Mouse (Mus musculus) c-Kit-positive CD71-positive TER-119-negative erythroid progenitor cells, embryonic 14.5 days (primary cell): Measurements from ENCODE around the gene Dusp19.

Experiments used
- DNase-seq: peaks from one replicate; pipeline ENCODE4 v3.0.0-alpha.2; 2013; ENCODE audit warnings: low read depth

Dusp19 gene

GRCm38 (mm10) chr2:80616854-80617737, at the start of gene Dusp19, which contains the start of gene Nup35:
Gene Dusp19 (plus strand): TSS chr2:80617045.
Gene Nup35 (plus strand): TSS chr2:80617236.
- DNase-seq = peak; percentile 92

DNA sequence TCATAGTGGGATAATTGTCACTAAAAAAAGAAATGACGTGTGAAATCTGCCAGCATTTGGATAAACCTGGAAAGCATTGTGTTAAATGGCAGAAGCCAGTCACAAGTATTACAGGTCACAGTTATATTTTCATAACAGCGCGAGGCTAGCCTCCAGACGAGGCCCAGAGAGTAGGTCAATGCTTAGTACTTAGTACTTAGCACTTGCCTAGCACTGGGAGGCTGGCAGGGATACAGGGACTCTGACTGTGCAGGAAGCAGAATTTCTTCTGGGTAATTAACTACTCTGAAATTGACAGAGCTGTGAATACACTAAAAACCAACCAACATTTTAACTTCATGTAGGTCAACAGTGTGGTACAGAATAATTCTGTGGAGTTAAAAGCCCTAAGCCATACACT, 49.4 kb upstream of the Dusp19 start:
- no peak for DNase-seq

DNA sequence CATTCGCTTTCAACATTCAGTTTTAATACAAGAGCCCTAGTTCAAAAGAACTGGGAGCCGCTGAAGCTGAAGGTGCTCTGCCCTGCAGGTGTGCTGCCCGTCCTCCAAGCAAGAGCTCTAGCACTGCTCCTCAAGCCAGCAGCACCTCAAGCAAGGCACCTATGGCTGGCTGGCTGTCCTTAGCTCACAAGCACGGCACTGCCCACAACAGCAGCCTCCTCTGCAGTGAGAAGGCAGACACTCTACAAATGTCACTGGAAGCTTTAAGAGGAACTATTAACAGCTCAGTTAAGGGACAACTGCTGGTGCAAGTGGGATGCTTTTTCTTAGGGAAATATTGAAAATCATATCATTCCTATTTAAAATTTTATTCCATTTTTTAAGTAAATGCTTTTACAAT, 46.2 kb upstream of the Dusp19 start:
- no peak for DNase-seq

DNA sequence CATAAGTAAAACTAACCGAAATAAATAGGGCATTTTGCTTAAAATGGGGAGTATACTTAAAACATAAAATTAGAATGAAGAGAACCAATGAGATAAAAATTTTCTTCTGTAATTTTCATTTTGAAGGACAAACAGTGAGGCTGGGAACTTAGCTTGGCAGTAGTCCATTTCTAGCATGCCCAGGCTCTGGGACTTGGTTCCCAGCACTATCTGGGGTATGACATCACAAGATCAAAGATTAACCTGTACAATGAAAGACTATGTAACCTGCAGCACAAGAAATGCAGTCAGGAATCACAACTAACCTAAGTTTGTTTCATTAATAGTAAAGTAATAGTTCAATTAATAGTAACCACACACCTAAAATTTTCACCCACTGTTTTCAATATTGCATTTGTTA, 39.6 kb upstream of the Dusp19 start:
- no peak for DNase-seq

DNA sequence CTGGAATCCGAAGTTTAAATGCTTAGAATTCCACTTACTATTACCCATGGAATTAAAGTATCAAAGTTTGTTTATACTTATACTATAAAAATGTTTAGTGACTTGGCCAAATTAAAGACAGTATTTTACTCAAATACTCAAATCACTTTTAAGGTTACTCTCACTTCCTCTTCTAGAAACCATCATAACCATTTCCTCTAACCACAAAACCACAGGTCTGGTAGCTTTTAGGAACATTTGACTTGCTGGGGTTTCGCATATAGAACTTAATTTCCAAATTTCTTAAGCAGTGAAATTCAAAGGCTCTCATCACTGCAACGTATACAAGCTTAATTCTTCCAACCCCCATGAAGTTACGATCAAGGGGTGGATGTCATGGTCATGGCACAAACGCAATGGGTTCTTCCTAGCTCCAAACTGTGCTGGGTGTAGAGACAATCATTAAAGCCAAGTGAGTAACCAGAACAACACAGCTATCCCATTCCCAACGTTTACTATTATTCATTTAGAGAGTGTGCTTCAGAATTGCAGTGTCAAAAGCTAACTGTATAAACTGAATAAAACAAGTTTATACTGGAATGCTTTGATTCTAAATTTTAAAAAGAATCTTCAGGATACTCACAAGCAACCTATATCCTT, 37.5 kb upstream of the Dusp19 start:
- no peak for DNase-seq

DNA sequence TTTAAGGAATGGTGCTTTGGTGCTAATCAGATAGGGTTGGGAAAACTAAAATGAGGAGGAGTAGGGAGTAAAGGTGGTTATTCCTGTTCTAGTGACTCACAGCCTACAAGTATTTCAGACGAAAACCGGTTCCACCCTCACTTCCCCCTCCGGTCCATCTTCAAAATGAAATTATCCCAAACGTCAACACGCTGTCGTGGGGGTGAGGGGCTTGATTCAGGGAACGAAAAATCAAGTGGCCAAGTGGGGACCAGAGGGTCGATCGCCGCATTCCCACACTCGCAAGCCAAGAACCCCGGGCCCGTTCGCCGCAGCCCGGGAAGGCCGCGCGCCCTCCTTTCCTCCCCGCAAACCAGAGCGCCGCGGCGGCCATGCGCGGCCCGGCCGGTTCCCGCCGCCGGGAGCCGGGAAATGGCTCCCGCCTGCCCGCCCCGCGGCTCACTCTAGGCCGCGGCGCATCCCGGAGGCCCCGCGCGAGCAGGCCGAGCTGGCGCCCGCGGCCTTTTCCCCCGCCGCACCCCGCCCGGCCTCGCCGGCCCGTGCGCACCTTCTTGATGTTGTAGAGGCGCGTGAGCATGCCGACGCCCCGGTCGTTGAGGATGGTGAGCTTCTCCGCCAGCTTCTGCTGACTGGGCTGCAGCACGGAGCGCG, 36.4 kb upstream of the Dusp19 start:
- peak; percentile 17 for DNase-seq

DNA sequence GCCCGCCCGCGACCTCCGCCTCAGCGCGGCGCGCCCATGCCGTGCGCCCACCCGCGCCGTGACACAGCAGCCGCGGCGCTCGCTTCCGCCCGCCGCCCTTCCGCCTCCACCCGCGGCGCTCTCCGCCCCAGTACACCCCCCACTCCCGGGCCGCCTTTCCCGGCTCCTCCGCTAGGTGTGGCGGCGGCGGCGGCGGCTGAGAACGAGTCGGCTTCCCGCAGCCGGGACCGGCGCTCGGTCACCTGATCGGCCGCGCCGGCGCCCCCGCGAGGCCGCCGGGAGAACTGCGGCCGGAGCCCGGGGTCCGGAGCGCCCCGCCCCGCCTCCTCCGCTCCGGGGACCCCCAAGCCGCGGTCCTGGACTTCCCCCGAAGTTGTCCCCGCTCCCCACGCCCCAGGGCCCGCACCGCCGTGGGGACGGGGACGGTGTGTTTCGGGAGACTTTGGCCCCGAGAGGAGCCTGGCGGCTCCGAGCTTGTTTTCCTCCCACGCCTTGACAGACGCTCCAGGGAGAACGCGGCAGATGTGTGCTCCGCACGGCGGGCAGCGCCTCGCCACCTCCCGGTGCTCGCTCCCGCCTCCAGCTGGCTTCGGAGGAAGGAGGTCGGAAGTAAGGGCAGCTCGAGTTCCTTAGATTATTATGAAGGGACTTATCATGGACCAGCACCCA, 35.7 kb upstream of the Dusp19 start, which contains the start of gene Nckap1:
TSS of gene Nckap1 (minus strand) at position 338 of the 669 bp plus-strand sequence.
- peak; percentile 66 for DNase-seq

GRCm38 (mm10) chr2:80582356-80582755, 34.5 kb upstream of the Dusp19 start:
- DNase-seq = no peak

DNA sequence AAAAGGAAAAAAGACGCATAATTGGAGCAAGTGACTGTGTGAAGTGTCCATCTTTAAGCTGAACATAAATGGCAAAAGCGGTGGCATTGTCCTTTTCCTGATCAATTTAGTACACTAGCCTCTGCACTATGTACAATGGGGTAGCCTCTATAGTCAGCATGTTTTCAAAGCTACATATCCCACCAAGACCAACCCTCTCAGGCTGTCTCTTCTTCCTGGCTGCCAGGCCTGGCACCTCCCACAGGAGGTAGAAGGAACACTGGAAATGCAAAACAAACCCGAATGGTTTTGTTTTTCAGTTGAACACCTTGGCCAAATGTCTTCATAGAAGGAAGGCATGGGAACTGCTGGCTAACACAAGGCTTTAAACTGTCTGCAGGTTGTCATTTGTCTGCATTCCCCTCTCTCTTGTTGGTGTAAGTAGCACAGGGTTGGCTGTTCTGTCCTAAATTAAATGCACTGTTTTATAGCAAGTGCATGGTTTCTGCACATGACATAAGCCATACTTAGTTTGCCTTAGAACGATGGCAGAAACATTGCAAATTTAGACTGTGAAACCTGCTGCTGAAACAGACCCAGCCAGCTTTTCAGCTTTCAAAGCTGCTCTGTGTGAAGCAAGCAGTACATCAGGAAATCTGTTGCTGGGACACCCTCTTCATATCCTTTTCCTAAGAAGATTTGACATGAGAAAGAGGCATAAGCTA, 22.5 kb upstream of the Dusp19 start:
- DNase-seq = no peak

DNA sequence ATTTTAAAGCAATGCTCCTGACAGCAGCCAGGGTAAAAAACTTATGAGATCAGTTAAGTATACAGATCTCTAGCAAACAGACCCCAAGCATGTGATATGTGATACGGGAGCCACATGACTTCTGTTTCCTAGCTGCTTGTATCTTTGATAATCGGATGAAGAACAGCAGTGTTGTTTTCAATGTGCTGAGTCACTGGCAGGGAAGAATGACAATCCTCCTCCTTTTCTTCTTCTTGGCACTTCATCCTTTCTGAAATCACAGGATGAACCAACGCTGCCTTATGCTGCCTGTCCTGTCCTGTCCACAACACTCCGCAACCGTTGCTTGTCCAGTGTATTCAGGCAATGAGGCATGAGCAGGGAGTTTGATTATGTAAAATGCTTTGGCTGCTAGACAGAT, 19.9 kb upstream of the Dusp19 start:
- DNase-seq = no peak

- no peak for DNase-seq
These were observed 17.0 kb upstream of the Dusp19 start for GRCm38 (mm10) chr2:80599850-80600249.

GRCm38 (mm10) chr2:80600611-80601010, 16.2 kb upstream of the Dusp19 start:
- no peak for DNase-seq

DNA sequence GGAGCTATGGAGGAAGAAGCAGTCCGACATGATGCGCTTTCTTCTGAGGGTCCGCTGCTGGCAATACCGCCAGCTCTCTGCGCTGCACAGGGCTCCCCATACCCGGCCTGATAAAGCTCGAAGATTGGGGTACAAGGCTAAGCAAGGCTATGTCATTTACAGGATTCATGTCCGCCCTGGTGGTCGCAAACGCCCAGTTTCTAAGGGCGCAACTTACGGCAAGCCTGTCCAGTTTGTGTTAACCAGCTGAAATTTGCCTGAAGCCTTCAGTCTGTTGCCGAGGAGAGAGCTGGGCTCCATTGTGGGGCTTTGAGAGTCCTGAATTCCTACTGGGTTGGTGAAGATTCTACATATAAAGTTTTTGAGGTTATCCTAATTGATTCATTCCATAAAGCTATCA, 14.1 kb upstream of the Dusp19 start:
- DNase-seq = no peak

DNA sequence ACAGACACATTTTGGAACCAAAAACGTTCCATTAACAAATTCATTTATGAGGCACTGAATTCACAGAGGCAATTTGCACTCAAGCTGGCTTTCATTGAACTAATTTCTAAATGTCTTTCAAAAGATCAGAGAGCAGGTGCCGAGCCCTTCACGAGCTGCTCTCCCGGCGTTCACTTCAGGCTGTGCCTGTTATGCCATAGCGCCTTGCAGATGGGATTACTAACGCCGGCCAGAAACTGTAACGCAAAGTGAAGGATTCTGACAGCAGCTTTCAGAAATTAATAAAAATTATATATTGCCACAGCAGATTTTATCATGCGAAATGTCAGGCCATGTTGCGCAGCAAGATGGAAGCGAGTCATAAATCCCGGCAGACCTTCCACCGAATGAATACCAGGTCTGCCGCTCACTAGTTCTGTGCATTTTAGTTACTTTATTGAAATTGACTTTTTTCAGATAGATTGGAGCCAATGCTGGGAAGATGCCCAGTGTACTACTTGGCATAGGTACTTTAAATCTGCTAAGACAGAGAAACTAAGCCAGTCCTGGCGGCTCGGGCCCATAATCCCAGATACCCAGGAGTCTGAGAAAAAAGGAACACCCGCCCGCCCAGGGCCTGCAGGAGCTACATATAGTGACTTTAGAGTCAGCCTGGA, 12.9 kb upstream of the Dusp19 start:
- no peak for DNase-seq

DNA sequence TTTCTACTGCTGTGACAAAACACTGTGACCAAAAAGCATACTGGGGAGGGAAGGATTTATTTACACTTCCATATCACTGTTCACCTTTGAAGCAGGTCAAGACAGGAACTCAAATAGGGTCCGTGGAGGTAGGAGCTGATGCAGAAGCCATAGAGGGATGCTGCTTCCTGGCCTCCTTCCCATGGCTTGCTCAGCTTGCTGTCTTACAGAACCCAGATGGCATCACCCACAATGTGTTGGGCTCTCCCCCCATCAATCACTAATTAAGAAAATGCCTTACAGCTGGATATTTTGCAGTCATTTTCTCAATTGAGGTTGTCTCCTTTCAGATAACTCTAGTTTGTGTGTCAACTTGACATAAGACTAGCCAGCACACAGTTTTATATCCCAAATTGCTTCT, 4.6 kb upstream of the Dusp19 start:
- no peak for DNase-seq

- no peak for DNase-seq
These were observed 4.0 kb upstream of the Dusp19 start for GRCm38 (mm10) chr2:80612796-80613195.

DNA sequence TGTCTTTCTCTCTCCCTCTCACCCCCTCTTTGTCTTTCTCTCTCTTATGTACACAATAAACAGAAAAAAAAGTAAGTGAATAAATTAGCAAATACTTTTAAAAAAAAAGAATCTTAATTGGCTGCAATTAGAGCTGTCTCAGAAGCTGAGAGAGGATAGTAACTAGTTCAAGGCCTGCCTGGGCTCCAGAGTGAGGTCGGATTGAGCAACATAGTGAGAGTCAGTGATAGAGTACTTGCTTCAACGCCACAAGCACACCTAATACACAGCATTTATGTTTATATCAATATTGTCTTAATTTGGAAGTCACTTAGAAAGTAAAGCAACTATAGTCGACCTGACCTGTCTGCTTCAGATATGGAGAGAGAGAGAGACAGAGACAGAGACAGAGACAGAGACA, 2.1 kb downstream of the Dusp19 start:
- DNase-seq = no peak

DNA sequence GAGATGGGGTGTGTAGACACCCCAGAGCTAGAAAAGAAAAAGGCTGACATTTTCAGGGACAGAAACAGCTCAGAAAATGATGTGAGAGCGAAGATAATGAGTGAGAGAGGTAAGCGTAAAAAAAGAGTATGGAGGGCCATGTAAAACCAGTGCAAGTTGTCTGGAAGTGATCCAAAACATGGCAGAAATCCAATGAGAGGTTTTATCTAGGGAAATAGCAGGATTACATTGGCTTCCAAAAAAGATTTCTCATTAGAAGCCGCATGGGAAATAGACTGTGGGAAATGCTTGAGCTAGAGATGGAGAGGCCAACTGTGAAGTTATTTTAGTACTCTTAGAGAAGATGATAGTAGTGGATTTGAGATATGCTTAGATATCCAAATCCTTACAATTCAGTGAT, 5.1 kb downstream of the Dusp19 start:
- DNase-seq = no peak

DNA sequence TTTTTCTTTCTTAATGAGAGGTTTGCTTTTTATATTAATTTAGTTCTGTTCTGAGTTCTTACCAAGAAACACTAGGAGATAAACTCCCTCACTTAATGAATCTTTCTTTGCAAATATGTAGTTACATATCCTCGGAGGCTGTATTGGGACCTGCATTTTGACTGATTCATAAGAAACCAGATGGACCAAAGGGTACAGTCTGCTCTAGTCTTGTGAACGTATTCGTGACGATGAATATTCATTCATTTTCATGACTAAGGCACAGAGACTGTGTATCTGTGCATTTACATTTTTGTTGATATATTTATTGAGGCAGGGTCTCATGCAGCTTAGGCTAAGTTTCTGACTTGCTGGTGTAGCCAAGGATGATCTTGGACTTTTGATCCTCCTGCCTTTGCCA, 7.7 kb downstream of the Dusp19 start:
- no peak for DNase-seq

DNA sequence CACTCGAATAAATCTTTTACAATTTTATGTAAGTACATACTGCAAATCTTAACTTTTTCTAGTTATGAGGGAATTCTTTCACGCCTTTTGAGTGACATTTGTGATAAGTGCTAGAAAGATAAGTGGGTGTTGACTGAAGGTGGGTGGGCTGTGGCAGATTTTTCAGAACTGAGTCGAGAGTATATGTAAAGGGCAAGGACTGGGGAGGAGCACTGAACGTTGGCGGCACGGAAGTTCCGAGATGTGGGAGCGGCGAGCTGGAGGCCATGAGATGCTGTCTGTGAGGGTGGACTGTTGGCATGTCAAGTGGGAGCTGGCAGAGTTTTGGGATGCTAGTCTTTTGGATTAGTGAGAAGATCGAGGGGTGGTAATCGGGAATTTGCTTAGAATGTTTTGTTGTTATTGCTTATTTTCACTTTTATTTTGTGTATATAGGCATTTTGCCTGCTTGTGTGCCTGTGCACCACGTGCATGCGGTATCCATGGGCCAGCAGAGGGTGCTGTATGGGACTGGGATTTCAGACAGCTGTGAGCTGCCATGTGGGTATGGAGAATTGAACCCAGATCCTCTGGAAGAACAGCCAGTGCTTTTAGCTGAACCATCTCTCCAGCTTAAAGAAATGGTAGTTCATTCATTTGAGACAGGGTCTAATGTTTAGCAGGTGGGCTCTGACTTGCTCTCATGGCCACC, 15.6 kb downstream of the Dusp19 start:
- no peak for DNase-seq
